Mouse (Mus musculus): ENCODE results near the gene Olfr1135. TPM values are rescaled to one million over a fixed set of nuclear protein-coding genes. Genes with fewer than 3 reads are reported as not detected.

The Olfr1135 gene
- polyA plus RNA-seq (2014; fragmentation: Illumina TruSeq; extraction: RNeasy Lipid Tissue Mini Kit (QIAGEN cat#74804); ENCODE audit: low read depth, low replicate concordance), result not detected

GRCm38 (mm10) chr2:87673564-87673963 lies at the start of gene Olfr1135:
Gene Olfr1135, minus strand, starts transcription at chr2:87673664.

GRCm38 (mm10) chr2:87713079-87713478 lies 39.6 kb upstream of the Olfr1135 start, which contains the start of gene Olfr1137:
Gene Olfr1137, minus strand, starts transcription at chr2:87713179.

GRCm38 (mm10) chr2:87693847-87694246 lies 20.4 kb upstream of the Olfr1135 start, which contains the start of gene Olfr1136:
Gene Olfr1136, minus strand, starts transcription at chr2:87693947.

GRCm38 (mm10) chr2:87658360-87658759 lies 15.1 kb downstream of the Olfr1135 start, which contains the start of gene Olfr1134:
Gene Olfr1134, minus strand, starts transcription at chr2:87658460.

GRCm38 (mm10) chr2:87647274-87647673 lies 26.2 kb downstream of the Olfr1135 start, which contains the start of gene Olfr1133:
Gene Olfr1133, minus strand, starts transcription at chr2:87647374.

GRCm38 (mm10) chr2:87637435-87637834 lies 36.0 kb downstream of the Olfr1135 start, which contains the start of gene Olfr1132:
Gene Olfr1132, minus strand, starts transcription at chr2:87637535.

GRCm38 (mm10) chr2:87626804-87627203 lies 46.7 kb downstream of the Olfr1135 start, which contains the start of gene Olfr1131:
Gene Olfr1131, plus strand, starts transcription at chr2:87627104.

Other genes starting within 250 kb of the Olfr1135 start
- not detected for gene Olfr1124, start 243.4 kb downstream of the Olfr1135 start, polyA plus RNA-seq (2014; fragmentation: Illumina TruSeq; extraction: RNeasy Lipid Tissue Mini Kit (QIAGEN cat#74804); ENCODE audit: low read depth, low replicate concordance)
- not detected for gene Olfr1126, start 219.7 kb downstream of the Olfr1135 start, polyA plus RNA-seq (2014; fragmentation: Illumina TruSeq; extraction: RNeasy Lipid Tissue Mini Kit (QIAGEN cat#74804); ENCODE audit: low read depth, low replicate concordance)
- not detected for gene Pramel7, start 176.6 kb downstream of the Olfr1135 start, polyA plus RNA-seq (2014; fragmentation: Illumina TruSeq; extraction: RNeasy Lipid Tissue Mini Kit (QIAGEN cat#74804); ENCODE audit: low read depth, low replicate concordance)
- gene Pramel6, start 167.1 kb downstream of the Olfr1135 start, polyA plus RNA-seq (2014; fragmentation: Illumina TruSeq; extraction: RNeasy Lipid Tissue Mini Kit (QIAGEN cat#74804); ENCODE audit: low read depth, low replicate concordance), result not detected
- gene Olfr153, start 141.9 kb downstream of the Olfr1135 start, polyA plus RNA-seq (2014; fragmentation: Illumina TruSeq; extraction: RNeasy Lipid Tissue Mini Kit (QIAGEN cat#74804); ENCODE audit: low read depth, low replicate concordance), result not detected
- gene Olfr1128, start 128.1 kb downstream of the Olfr1135 start, polyA plus RNA-seq (2014; fragmentation: Illumina TruSeq; extraction: RNeasy Lipid Tissue Mini Kit (QIAGEN cat#74804); ENCODE audit: low read depth, low replicate concordance), result not detected
- not detected for gene Olfr1129, start 99.8 kb downstream of the Olfr1135 start, polyA plus RNA-seq (2014; fragmentation: Illumina TruSeq; extraction: RNeasy Lipid Tissue Mini Kit (QIAGEN cat#74804); ENCODE audit: low read depth, low replicate concordance)
- not detected for gene Olfr1130, start 67.5 kb downstream of the Olfr1135 start, polyA plus RNA-seq (2014; fragmentation: Illumina TruSeq; extraction: RNeasy Lipid Tissue Mini Kit (QIAGEN cat#74804); ENCODE audit: low read depth, low replicate concordance)
- not detected for gene Olfr1131, start 46.6 kb downstream of the Olfr1135 start, polyA plus RNA-seq (2014; fragmentation: Illumina TruSeq; extraction: RNeasy Lipid Tissue Mini Kit (QIAGEN cat#74804); ENCODE audit: low read depth, low replicate concordance)
- not detected for gene Olfr1132, start 36.1 kb downstream of the Olfr1135 start, polyA plus RNA-seq (2014; fragmentation: Illumina TruSeq; extraction: RNeasy Lipid Tissue Mini Kit (QIAGEN cat#74804); ENCODE audit: low read depth, low replicate concordance)
- not detected for gene Olfr1133, start 26.3 kb downstream of the Olfr1135 start, polyA plus RNA-seq (2014; fragmentation: Illumina TruSeq; extraction: RNeasy Lipid Tissue Mini Kit (QIAGEN cat#74804); ENCODE audit: low read depth, low replicate concordance)
- not detected for gene Olfr1134, start 15.2 kb downstream of the Olfr1135 start, polyA plus RNA-seq (2014; fragmentation: Illumina TruSeq; extraction: RNeasy Lipid Tissue Mini Kit (QIAGEN cat#74804); ENCODE audit: low read depth, low replicate concordance)
- not detected for gene Olfr1136, start 20.3 kb upstream of the Olfr1135 start, polyA plus RNA-seq (2014; fragmentation: Illumina TruSeq; extraction: RNeasy Lipid Tissue Mini Kit (QIAGEN cat#74804); ENCODE audit: low read depth, low replicate concordance)
- gene Olfr1137, start 39.5 kb upstream of the Olfr1135 start, polyA plus RNA-seq (2014; fragmentation: Illumina TruSeq; extraction: RNeasy Lipid Tissue Mini Kit (QIAGEN cat#74804); ENCODE audit: low read depth, low replicate concordance), result not detected
- gene Olfr1138, start 66.3 kb upstream of the Olfr1135 start, polyA plus RNA-seq (2014; fragmentation: Illumina TruSeq; extraction: RNeasy Lipid Tissue Mini Kit (QIAGEN cat#74804); ENCODE audit: low read depth, low replicate concordance), result not detected
- not detected for gene Olfr1140, start 70.1 kb upstream of the Olfr1135 start, polyA plus RNA-seq (2014; fragmentation: Illumina TruSeq; extraction: RNeasy Lipid Tissue Mini Kit (QIAGEN cat#74804); ENCODE audit: low read depth, low replicate concordance)
- not detected for gene Olfr1141, start 80.3 kb upstream of the Olfr1135 start, polyA plus RNA-seq (2014; fragmentation: Illumina TruSeq; extraction: RNeasy Lipid Tissue Mini Kit (QIAGEN cat#74804); ENCODE audit: low read depth, low replicate concordance)
- gene Olfr152, start 105.8 kb upstream of the Olfr1135 start, polyA plus RNA-seq (2014; fragmentation: Illumina TruSeq; extraction: RNeasy Lipid Tissue Mini Kit (QIAGEN cat#74804); ENCODE audit: low read depth, low replicate concordance), result not detected
- gene Olfr1143, start 126.9 kb upstream of the Olfr1135 start, polyA plus RNA-seq (2014; fragmentation: Illumina TruSeq; extraction: RNeasy Lipid Tissue Mini Kit (QIAGEN cat#74804); ENCODE audit: low read depth, low replicate concordance), result not detected
- gene Olfr1145, start 136.2 kb upstream of the Olfr1135 start, polyA plus RNA-seq (2014; fragmentation: Illumina TruSeq; extraction: RNeasy Lipid Tissue Mini Kit (QIAGEN cat#74804); ENCODE audit: low read depth, low replicate concordance), result not detected
- gene Olfr1148, start 156.9 kb upstream of the Olfr1135 start, polyA plus RNA-seq (2014; fragmentation: Illumina TruSeq; extraction: RNeasy Lipid Tissue Mini Kit (QIAGEN cat#74804); ENCODE audit: low read depth, low replicate concordance), result not detected
- gene Olfr1150-ps1, start 170.3 kb upstream of the Olfr1135 start, polyA plus RNA-seq (2014; fragmentation: Illumina TruSeq; extraction: RNeasy Lipid Tissue Mini Kit (QIAGEN cat#74804); ENCODE audit: low read depth, low replicate concordance), result not detected
- not detected for gene Olfr1151, start 182.2 kb upstream of the Olfr1135 start, polyA plus RNA-seq (2014; fragmentation: Illumina TruSeq; extraction: RNeasy Lipid Tissue Mini Kit (QIAGEN cat#74804); ENCODE audit: low read depth, low replicate concordance)
- not detected for gene Olfr1152, start 192.8 kb upstream of the Olfr1135 start, polyA plus RNA-seq (2014; fragmentation: Illumina TruSeq; extraction: RNeasy Lipid Tissue Mini Kit (QIAGEN cat#74804); ENCODE audit: low read depth, low replicate concordance)
- not detected for gene Olfr1153, start 221.3 kb upstream of the Olfr1135 start, polyA plus RNA-seq (2014; fragmentation: Illumina TruSeq; extraction: RNeasy Lipid Tissue Mini Kit (QIAGEN cat#74804); ENCODE audit: low read depth, low replicate concordance)
- gene Olfr1154, start 231.5 kb upstream of the Olfr1135 start, polyA plus RNA-seq (2014; fragmentation: Illumina TruSeq; extraction: RNeasy Lipid Tissue Mini Kit (QIAGEN cat#74804); ENCODE audit: low read depth, low replicate concordance), result not detected

Measured in heart, adult 10 weeks (tissue).